Mouse (Mus musculus) forebrain, embryonic 12.5 days (tissue): ENCODE data around the gene Gorasp1. TPM values are rescaled to one million over a fixed set of nuclear protein-coding genes. Genes with fewer than 3 reads are reported as not detected.
A peak's percentile ranks its signal among the peaks of the same experiment; 100 is the strongest.

ENCODE experiments used
- ATAC-seq: fragments of 200-750 bp; cut with Nextera tagmentation; 2 replicates; pipeline ENCODE4 v1.8.0; 2017; ENCODE audit warnings: moderate TSS enrichment; ENCODE audit not compliant: low FRiP score
- H3K27ac ChIP-seq: fragments of 300-500 bp; sonication (generic); 2 replicates; pipeline ENCODE4 v1.5.1; 2016; ENCODE audit warnings: mild to moderate bottlenecking
- H3K27me3 ChIP-seq: fragments of 300-500 bp; sonication (generic); 2 replicates; pipeline ENCODE4 v1.6.1; 2016; ENCODE audit warnings: mild to moderate bottlenecking
- H3K36me3 ChIP-seq: fragments of 300-500 bp; sonication (generic); replicated peaks from 2 replicates; pipeline ENCODE4 v1.6.1; 2016; ENCODE audit warnings: mild to moderate bottlenecking
- H3K4me1 ChIP-seq: fragments of 300-500 bp; sonication (generic); 2 replicates; pipeline ENCODE4 v1.6.1; 2016
- H3K4me2 ChIP-seq: fragments of 300-500 bp; sonication (generic); 2 replicates; pipeline ENCODE4 v1.6.1; 2016; ENCODE audit warnings: mild to moderate bottlenecking, moderate library complexity
- H3K4me3 ChIP-seq: fragments of 300-500 bp; sonication (generic); replicated peaks from 2 replicates; pipeline ENCODE4 v1.5.1; 2016; ENCODE audit warnings: mild to moderate bottlenecking
- H3K9ac ChIP-seq: fragments of 300-500 bp; sonication (generic); 2 replicates; pipeline ENCODE4 v1.6.1; 2016; ENCODE audit warnings: mild to moderate bottlenecking
- H3K9me3 ChIP-seq: fragments of 300-500 bp; sonication (generic); 2 replicates; pipeline ENCODE4 v1.6.1; 2016
- WGBS: fragments of 180-500 bp; shearing (Covaris S2); methylation state at CpG from one replicate; pipeline ENCODE4 v1.1.7; 2016; 5-methylcytosine and 5-hydroxymethylcytosine counted together
- polyA plus RNA-seq: library from polyadenylated mRNA; unstranded; fragments of >200 nt; fragmentation: Nextera tagmentation; extraction: Ambion mirVana; gene quantifications from 2 replicates; pipeline ENCODE4 v1.2.1, GENCODE M21; 2016

Gene Gorasp1
- polyA plus RNA-seq, 1 experiment from 2014 or later = 27.7 TPM

DNA sequence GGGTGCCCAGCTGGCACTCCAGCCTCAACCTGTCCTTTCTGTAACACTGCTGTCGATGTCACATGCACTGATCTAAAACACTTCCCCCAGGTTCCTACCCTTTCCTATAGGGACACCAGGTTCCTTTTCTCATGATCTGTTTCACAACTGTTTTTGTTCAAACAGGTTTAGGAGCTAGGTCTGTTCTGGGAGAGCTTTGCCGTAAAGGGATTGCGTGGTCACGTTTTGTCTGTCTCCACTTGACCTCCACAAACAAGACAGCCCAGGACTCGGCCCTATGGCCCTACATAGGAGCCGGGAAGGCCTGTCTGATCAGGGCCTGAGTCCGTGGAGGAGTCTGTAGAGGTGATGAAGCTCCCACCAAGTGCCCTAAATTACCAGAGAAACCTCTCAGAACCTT, 32.4 kb upstream of the Gorasp1 start:
- Histone ChIP-seq H3K27me3 (no peaks in the 10 kb centered on the region), H3K9ac (no peak overlapping the region), H3K4me2 (no peak overlapping the region), H3K9me3 (no peaks in the 10 kb centered on the region), H3K4me3 (no peak overlapping the region), H3K4me1 (0 out of 2 replicates have a peak, but pooled peaks cover 6% of the 10 kb centered on the region), H3K36me3 (0 out of 2 replicates have a peak, but pooled peaks cover 4% of the 10 kb centered on the region), H3K27ac (no peak overlapping the region)
- ATAC-seq = no peak
- WGBS = 82% methylated on average over 7 of the region's 7 CpGs

DNA sequence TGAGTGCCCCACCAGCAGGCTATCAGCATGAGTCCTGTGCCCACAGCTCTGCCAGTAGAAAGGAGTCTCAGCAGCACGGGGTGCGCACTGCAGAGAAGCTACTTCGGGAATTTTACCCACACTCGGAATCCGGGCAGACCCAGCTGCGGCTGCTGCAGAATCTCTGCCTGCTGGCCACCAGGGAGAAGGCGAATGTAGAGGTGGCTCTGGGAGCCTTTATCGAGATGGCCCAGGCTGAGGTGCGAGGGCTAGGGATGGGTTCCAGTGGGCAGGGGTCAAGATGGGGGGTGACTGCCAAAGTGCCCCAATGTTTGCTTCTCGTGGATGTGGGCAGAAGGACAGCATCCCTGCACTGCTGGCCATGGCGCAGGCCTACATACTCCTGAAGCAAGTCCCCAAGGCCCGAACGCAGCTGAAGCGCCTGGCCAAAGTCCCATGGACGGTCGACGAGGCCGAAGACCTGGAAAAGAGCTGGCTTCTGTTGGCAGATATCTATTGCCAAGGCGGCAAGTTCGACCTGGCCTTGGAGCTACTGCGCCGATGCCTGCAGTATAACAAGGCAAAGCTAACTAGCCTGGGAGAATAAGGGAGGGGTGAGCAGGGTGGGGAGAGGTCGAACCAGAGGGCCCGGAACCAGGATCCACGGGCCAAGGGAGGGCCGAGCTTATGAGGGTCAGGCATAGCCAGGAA, 29.0 kb upstream of the Gorasp1 start:
- H3K4me3 ChIP-seq = no peak overlapping the region
- no peak overlapping the region for H3K27ac ChIP-seq
- H3K9me3 ChIP-seq = no peaks in the 10 kb centered on the region
- 0 out of 2 replicates have a peak, but pooled peaks cover 6% of the 10 kb centered on the region for H3K27me3 ChIP-seq
- ATAC-seq = no peak
- H3K9ac ChIP-seq = no peak overlapping the region
- no peaks in the 10 kb centered on the region for H3K36me3 ChIP-seq
- no peak overlapping the region for H3K4me2 ChIP-seq
- peaks cover 14% of the 10 kb centered on the region; the same call in 1 of the 2 replicates for H3K4me1 ChIP-seq
- 86% methylated on average over 26 of the region's 26 CpGs for WGBS

DNA sequence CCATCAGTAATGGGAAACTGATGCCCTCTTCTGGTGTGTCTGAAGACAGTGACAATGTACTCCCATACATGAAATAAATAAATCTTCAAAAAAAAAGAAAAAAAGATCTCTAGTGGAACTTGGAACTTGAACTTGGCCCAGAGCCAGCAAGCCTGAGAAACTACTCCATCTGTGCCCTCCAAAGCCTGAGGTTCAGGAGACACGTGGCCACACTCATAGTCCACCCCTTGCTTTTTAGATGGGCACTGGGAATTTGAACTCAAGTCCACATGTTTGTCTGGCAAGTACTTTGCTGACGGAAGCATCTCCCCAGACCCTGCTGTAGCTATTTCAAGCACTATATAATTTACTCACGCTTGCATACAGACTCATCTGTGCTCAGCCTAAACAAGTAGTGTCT, 27.8 kb upstream of the Gorasp1 start:
- H3K36me3 ChIP-seq = no peaks in the 10 kb centered on the region
- H3K4me3 ChIP-seq = no peak overlapping the region
- H3K27ac ChIP-seq = no peak overlapping the region
- ATAC-seq = no peak
- WGBS = 85% methylated on average over 3 of the region's 3 CpGs
- H3K9ac ChIP-seq = no peak overlapping the region
- H3K9me3 ChIP-seq = no peaks in the 10 kb centered on the region
- H3K4me2 ChIP-seq = no peak overlapping the region
- H3K27me3 ChIP-seq = 0 out of 2 replicates have a peak, but pooled peaks cover 6% of the 10 kb centered on the region
- peaks cover 8% of the 10 kb centered on the region; the same call in 1 of the 2 replicates for H3K4me1 ChIP-seq

DNA sequence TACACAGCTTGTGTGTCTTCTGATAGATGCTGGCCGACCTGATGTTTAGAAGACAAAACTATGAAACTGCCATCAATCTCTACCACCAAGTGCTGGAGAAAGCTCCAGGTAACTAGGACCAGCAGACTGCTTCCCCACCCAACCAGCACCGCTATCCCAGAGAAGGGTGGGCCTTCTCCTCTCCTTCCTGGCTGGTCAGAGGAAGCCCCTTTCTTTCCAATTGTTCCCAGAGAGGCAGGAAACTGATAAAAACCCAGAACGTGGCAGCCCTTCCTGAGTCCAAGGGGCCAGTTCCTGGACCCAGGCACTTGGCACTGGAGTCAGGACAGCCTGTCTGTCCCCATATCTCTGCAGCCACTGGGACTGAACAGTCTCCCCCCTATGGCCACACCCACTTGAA, 26.8 kb upstream of the Gorasp1 start:
- Histone ChIP-seq H3K27ac (no peak overlapping the region), H3K27me3 (0 out of 2 replicates have a peak, but pooled peaks cover 6% of the 10 kb centered on the region), H3K36me3 (no peaks in the 10 kb centered on the region), H3K4me3 (no peak overlapping the region), H3K4me2 (no peak overlapping the region), H3K9me3 (no peaks in the 10 kb centered on the region), H3K9ac (no peak overlapping the region), H3K4me1 (peaks cover 8% of the 10 kb centered on the region; the same call in 1 of the 2 replicates)
- ATAC-seq = no peak
- 86% methylated on average over 3 of the region's 3 CpGs for WGBS

DNA sequence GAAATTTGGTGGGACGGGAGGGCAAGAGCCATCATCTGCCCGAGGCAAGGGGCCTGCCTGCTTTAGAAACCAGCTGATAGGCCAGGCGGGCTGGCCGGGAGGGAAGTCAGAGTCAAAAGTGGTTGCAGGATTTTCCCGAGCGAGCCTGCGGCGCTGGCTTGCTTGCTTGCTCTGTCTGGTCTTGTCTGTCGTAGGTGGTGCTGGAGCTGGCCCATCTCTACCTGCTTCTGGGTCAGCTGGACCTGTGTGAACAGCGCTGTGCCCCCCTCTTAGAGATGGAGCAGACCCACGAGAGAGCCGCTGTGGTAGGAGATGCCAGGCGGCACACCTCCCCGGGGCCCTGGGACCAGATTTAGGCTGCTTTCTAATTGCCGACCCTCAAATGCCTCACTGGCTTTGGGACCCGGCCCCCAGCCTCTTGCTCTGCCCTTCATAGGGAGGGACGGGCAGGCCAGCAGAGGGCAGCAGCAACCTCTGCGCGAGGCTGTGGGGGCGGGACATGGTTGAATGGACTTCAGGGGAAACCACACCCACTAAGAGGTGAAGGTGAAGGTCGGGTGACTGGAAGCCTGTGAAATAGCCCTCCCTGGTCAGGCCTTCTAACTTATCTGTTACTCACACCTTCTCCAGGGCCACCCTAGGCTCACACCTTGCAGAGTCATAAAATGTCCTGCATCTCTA, 25.8 kb upstream of the Gorasp1 start:
- H3K4me2 ChIP-seq = peak overlapping the region; percentile 37
- no peak overlapping the region for H3K4me3 ChIP-seq
- peaks cover 8% of the 10 kb centered on the region; the same call in 1 of the 2 replicates for H3K4me1 ChIP-seq
- no peaks in the 10 kb centered on the region for H3K36me3 ChIP-seq
- no peak overlapping the region for H3K27ac ChIP-seq
- no peak overlapping the region; the same call in 1 of the 2 replicates for H3K9ac ChIP-seq
- ATAC-seq = 0 out of 2 replicates have a peak, but pooled peaks have one; percentile 27
- 0 out of 2 replicates have a peak, but pooled peaks cover 6% of the 10 kb centered on the region for H3K27me3 ChIP-seq
- 9% methylated on average over 21 of the region's 21 CpGs for WGBS
- no peaks in the 10 kb centered on the region for H3K9me3 ChIP-seq

DNA sequence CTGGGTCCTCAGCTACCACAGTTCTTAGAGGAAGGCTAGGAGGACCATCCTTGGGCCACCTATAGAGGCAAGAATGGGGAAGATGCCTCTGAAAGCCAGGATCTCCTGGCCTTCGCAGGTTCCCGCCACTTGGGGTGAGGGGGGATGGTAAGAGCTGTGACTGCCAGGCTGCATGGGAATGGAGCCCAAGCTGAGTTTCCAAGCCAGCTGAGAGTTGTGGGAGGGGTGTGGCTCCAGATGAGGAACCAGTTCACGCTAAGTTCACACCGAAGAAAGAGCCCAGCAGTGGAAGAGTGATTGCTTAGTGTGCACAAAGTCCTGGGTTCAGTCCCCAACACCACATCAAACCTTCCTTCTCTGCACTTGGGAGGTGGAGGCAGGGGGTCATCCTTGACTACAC, 24.9 kb upstream of the Gorasp1 start:
- H3K27ac ChIP-seq = no peak overlapping the region
- no peak overlapping the region for H3K4me3 ChIP-seq
- H3K9ac ChIP-seq = no peak overlapping the region
- WGBS = 86% methylated on average over 4 of the region's 4 CpGs
- no peaks in the 10 kb centered on the region for H3K9me3 ChIP-seq
- no peak overlapping the region for H3K4me2 ChIP-seq
- peaks cover 8% of the 10 kb centered on the region; the same call in 1 of the 2 replicates for H3K4me1 ChIP-seq
- no peak for ATAC-seq
- H3K36me3 ChIP-seq = no peaks in the 10 kb centered on the region
- 0 out of 2 replicates have a peak, but pooled peaks cover 6% of the 10 kb centered on the region for H3K27me3 ChIP-seq

GRCm38 (mm10) chr9:119958835-119959234, 21.5 kb upstream of the Gorasp1 start:
- no peak overlapping the region for H3K9ac ChIP-seq
- H3K27me3 ChIP-seq = 0 out of 2 replicates have a peak, but pooled peaks cover 6% of the 10 kb centered on the region
- WGBS = 88% methylated on average over 9 of the region's 9 CpGs
- no peak for ATAC-seq
- no peaks in the 10 kb centered on the region for H3K36me3 ChIP-seq
- H3K4me1 ChIP-seq = peaks cover 8% of the 10 kb centered on the region; the same call in 1 of the 2 replicates
- no peak overlapping the region for H3K4me2 ChIP-seq
- H3K9me3 ChIP-seq = no peaks in the 10 kb centered on the region
- H3K4me3 ChIP-seq = no peak overlapping the region
- no peak overlapping the region for H3K27ac ChIP-seq

DNA sequence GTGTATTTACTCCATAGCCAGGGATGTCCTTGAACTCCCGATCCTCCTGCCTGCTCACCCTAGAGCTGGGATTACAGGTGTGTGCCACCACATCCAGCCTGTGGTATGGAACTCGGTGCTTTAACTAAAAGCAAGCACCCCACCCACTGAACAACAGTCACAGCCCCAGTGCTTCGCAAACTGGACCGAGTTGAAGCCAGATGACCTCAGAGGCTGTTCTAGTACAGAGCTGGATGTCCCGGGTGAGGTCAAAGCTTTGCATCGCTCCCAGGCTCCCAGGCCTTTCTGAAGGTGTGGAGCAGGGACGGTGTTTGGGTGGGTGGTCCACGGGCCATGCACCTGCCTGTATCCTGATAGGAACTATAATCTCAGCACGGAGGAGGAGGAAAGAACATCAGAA, 14.0 kb upstream of the Gorasp1 start:
- no peak overlapping the region for H3K4me3 ChIP-seq
- ATAC-seq = no peak
- no peaks in the 10 kb centered on the region for H3K9me3 ChIP-seq
- H3K4me1 ChIP-seq = no peaks in the 10 kb centered on the region
- 80% methylated on average over 9 of the region's 9 CpGs for WGBS
- H3K27me3 ChIP-seq = no peaks in the 10 kb centered on the region
- H3K4me2 ChIP-seq = no peak overlapping the region
- H3K36me3 ChIP-seq = no peaks in the 10 kb centered on the region
- H3K27ac ChIP-seq = no peak overlapping the region
- no peak overlapping the region for H3K9ac ChIP-seq

- no peak overlapping the region for H3K4me2 ChIP-seq
- no peak overlapping the region for H3K27ac ChIP-seq
- H3K4me3 ChIP-seq = no peak overlapping the region
- no peaks in the 10 kb centered on the region for H3K27me3 ChIP-seq
- ATAC-seq = no peak
- no peak overlapping the region for H3K9ac ChIP-seq
- WGBS = 62% methylated on average over 6 of the region's 6 CpGs
- no peaks in the 10 kb centered on the region for H3K4me1 ChIP-seq
- H3K9me3 ChIP-seq = no peaks in the 10 kb centered on the region
- H3K36me3 ChIP-seq = no peaks in the 10 kb centered on the region
These were observed 13.1 kb upstream of the Gorasp1 start for GRCm38 (mm10) chr9:119950434-119950833.

GRCm38 (mm10) chr9:119948804-119949203, 11.4 kb upstream of the Gorasp1 start:
- Histone ChIP-seq H3K4me2 (no peak overlapping the region), H3K27me3 (no peaks in the 10 kb centered on the region), H3K4me3 (no peak overlapping the region), H3K9ac (no peak overlapping the region), H3K27ac (no peak overlapping the region), H3K36me3 (no peaks in the 10 kb centered on the region), H3K9me3 (no peaks in the 10 kb centered on the region), H3K4me1 (no peaks in the 10 kb centered on the region)
- WGBS = 69% methylated on average over 3 of the region's 3 CpGs
- no peak for ATAC-seq

- H3K4me3 ChIP-seq = no peak overlapping the region
- no peaks in the 10 kb centered on the region for H3K4me1 ChIP-seq
- H3K27me3 ChIP-seq = no peaks in the 10 kb centered on the region
- no peak overlapping the region for H3K9ac ChIP-seq
- WGBS = 72% methylated on average over 12 of the region's 12 CpGs
- H3K36me3 ChIP-seq = no peaks in the 10 kb centered on the region
- no peak overlapping the region for H3K27ac ChIP-seq
- no peaks in the 10 kb centered on the region for H3K9me3 ChIP-seq
- ATAC-seq = no peak
- H3K4me2 ChIP-seq = no peak overlapping the region
These were observed 8.0 kb upstream of the Gorasp1 start for GRCm38 (mm10) chr9:119945173-119945900.

- 57% methylated on average over 1 of the region's 1 CpGs for WGBS
- no peaks in the 10 kb centered on the region for H3K36me3 ChIP-seq
- ATAC-seq = no peak
These were observed 6.0 kb upstream of the Gorasp1 start for GRCm38 (mm10) chr9:119943326-119943725.

More at GRCm38 (mm10) chr9:119943326-119943725, 6.0 kb upstream of the Gorasp1 start:
- Histone ChIP-seq H3K27ac (no peak overlapping the region), H3K9me3 (no peaks in the 10 kb centered on the region), H3K4me1 (no peaks in the 10 kb centered on the region), H3K9ac (no peak overlapping the region), H3K4me2 (no peak overlapping the region), H3K4me3 (no peak overlapping the region), H3K27me3 (no peaks in the 10 kb centered on the region)
